In the genomic region with DNA sequence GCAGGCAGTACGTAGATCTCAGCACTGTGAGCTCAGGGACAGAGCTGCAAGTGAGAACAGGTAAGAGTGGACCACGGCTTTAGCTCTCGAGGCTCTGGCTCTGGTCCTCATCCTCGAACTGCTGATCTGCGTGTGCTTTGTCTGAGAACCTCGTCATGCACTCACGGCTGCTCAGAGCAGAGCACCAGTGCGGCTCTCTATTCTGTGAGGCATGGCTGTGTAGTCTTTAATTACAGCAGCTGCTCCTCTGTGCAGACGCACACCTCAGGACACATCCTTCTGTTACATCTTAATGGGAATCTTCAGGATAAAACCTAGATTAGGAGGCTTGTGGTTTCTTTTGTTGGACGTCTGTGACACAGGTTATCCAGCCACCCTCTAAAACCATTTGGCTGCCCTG, we compare ENCODE assay signal across 27 mouse cellular contexts.
DNase-seq lines count a peak whose midpoint lies in the region; ATAC-seq and TF ChIP-seq lines count a peak whose summit lies in the region.
"Had no signal": no experiment of that assay in that cellular context is flagged by ENCODE, and none has a peak within 500 bp of the region (broad histone marks: within the 10 kb centered on the region; RNA-seq: fewer than 3 reads in every experiment).

No protein-coding gene starts in this region.

- no peak overlapping the region for H3K9ac ChIP-seq in hindbrain, embryonic 13.5 days
- H3K9ac ChIP-seq in hindbrain, embryonic 12.5 days: no peak overlapping the region
- H3K9ac ChIP-seq in hindbrain, embryonic 16.5 days (ENCODE audit: low read depth, low read length): no peak overlapping the region
- H3K9ac ChIP-seq in hindbrain, postnatal 0 days (replicated peaks; ENCODE audit: low read length): no peak overlapping the region
- no peak overlapping the region for H3K9ac ChIP-seq in midbrain, embryonic 15.5 days
- H3K9ac ChIP-seq in midbrain, embryonic 11.5 days (ENCODE audit: low read length): no peak overlapping the region
- H3K9ac ChIP-seq: heart, embryonic 13.5 days; intestine, embryonic 15.5 days had no signal

- no peak for DNase-seq in hindbrain, postnatal 0 days (ENCODE audit: low spot score)
- no peak for DNase-seq in midbrain, embryonic 11.5 days (ENCODE audit: low spot score, missing footprints)
- no peak for DNase-seq in embryonic facial prominence, embryonic 10.5 days (ENCODE audit: low spot score)
- DNase-seq in layer of hippocampus, adult 18-20 months (ENCODE audit: low spot score in 2 of 2): no peak
- DNase-seq: adrenal gland, adult 2 months; adrenal gland, postnatal 14 days; B cell, adult 2 months; cerebellum, adult 11 months; cerebellum, adult 2 months; cerebellum, adult 9-11 months; cerebellum, postnatal 25 days; gastrocnemius, postnatal 25 days; heart, adult 18-20 months; heart, postnatal 14 days; heart, postnatal 4 days; kidney, adult 11 months had no signal

- no peak for TF ChIP-seq CTCF in hindbrain, postnatal 0 days (IDR thresholded peaks at IDR 0.05; ENCODE audit: low read depth)

- H3K4me1 ChIP-seq in hindbrain, embryonic 13.5 days (replicated peaks): peaks cover 4% of the 10 kb centered on the region; the same call in 1 of the 2 replicates
- H3K4me1 ChIP-seq in hindbrain, embryonic 12.5 days: peaks cover 3% of the 10 kb centered on the region; the same call in 1 of the 2 replicates
- no peaks in the 10 kb centered on the region for H3K4me1 ChIP-seq in hindbrain, embryonic 16.5 days (ENCODE audit: control insufficient read depth, insufficient read depth, low read depth, low read length)
- H3K4me1 ChIP-seq in hindbrain, postnatal 0 days (ENCODE audit: insufficient read depth, low read length): no peaks in the 10 kb centered on the region; the same call in 1 of the 2 replicates
- peaks cover 3% of the 10 kb centered on the region; the same call in 1 of the 2 replicates for H3K4me1 ChIP-seq in midbrain, embryonic 15.5 days
- H3K4me1 ChIP-seq in midbrain, embryonic 11.5 days (ENCODE audit: control insufficient read depth, insufficient read depth, low read length): no peaks in the 10 kb centered on the region
- H3K4me1 ChIP-seq in embryonic facial prominence, embryonic 10.5 days: peaks cover 6% of the 10 kb centered on the region
- H3K4me1 ChIP-seq: intestine, embryonic 15.5 days had no signal

- no peaks in the 10 kb centered on the region for H3K36me3 ChIP-seq in hindbrain, embryonic 13.5 days
- H3K36me3 ChIP-seq in hindbrain, embryonic 12.5 days: no peaks in the 10 kb centered on the region
- no peaks in the 10 kb centered on the region for H3K36me3 ChIP-seq in hindbrain, embryonic 16.5 days (ENCODE audit: control insufficient read depth, insufficient read depth, low read length)
- H3K36me3 ChIP-seq in hindbrain, postnatal 0 days (ENCODE audit: insufficient read depth, low read length): no peaks in the 10 kb centered on the region
- no peaks in the 10 kb centered on the region for H3K36me3 ChIP-seq in midbrain, embryonic 15.5 days (replicated peaks)
- no peaks in the 10 kb centered on the region for H3K36me3 ChIP-seq in midbrain, embryonic 11.5 days (ENCODE audit: control insufficient read depth, insufficient read depth, low read length)
- peaks cover 9% of the 10 kb centered on the region for H3K36me3 ChIP-seq in embryonic facial prominence, embryonic 10.5 days (replicated peaks)
- H3K36me3 ChIP-seq: intestine, embryonic 15.5 days had no signal

- WGBS in hindbrain, embryonic 13.5 days: 76% methylated on average over 10 of the region's 10 CpGs
- WGBS in hindbrain, embryonic 12.5 days: 89% methylated on average over 10 of the region's 10 CpGs
- WGBS in hindbrain, embryonic 16.5 days: 69% methylated on average over 10 of the region's 10 CpGs
- WGBS in hindbrain, postnatal 0 days: 71% methylated on average over 10 of the region's 10 CpGs
- WGBS in midbrain, embryonic 15.5 days: 70% methylated on average over 10 of the region's 10 CpGs
- WGBS in midbrain, embryonic 11.5 days: 82% methylated on average over 10 of the region's 10 CpGs
- 87% methylated on average over 10 of the region's 10 CpGs for WGBS in embryonic facial prominence, embryonic 10.5 days

- no peak overlapping the region for H3K4me2 ChIP-seq in hindbrain, embryonic 13.5 days
- H3K4me2 ChIP-seq in hindbrain, embryonic 12.5 days (replicated peaks): no peak overlapping the region
- no peak overlapping the region for H3K4me2 ChIP-seq in hindbrain, embryonic 16.5 days (ENCODE audit: low read length)
- no peak overlapping the region for H3K4me2 ChIP-seq in hindbrain, postnatal 0 days (ENCODE audit: low read depth, low read length)
- no peak overlapping the region for H3K4me2 ChIP-seq in midbrain, embryonic 15.5 days
- no peak overlapping the region for H3K4me2 ChIP-seq in midbrain, embryonic 11.5 days
- H3K4me2 ChIP-seq: heart, embryonic 13.5 days; intestine, embryonic 15.5 days had no signal

- no peaks in the 10 kb centered on the region for H3K9me3 ChIP-seq in hindbrain, embryonic 13.5 days
- H3K9me3 ChIP-seq in hindbrain, embryonic 12.5 days (replicated peaks): no peaks in the 10 kb centered on the region
- no peaks in the 10 kb centered on the region for H3K9me3 ChIP-seq in hindbrain, embryonic 16.5 days (ENCODE audit: control insufficient read depth, low read length)
- H3K9me3 ChIP-seq in hindbrain, postnatal 0 days (ENCODE audit: low read length): no peaks in the 10 kb centered on the region
- H3K9me3 ChIP-seq in midbrain, embryonic 15.5 days: no peaks in the 10 kb centered on the region
- H3K9me3 ChIP-seq in midbrain, embryonic 11.5 days (ENCODE audit: control insufficient read depth, low read length): no peaks in the 10 kb centered on the region
- H3K9me3 ChIP-seq in embryonic facial prominence, embryonic 10.5 days: no peaks in the 10 kb centered on the region
- H3K9me3 ChIP-seq: forebrain, embryonic 10.5 days; heart, embryonic 10.5 days; heart, embryonic 13.5 days; intestine, embryonic 15.5 days had no signal

- no peak overlapping the region for H3K4me3 ChIP-seq in hindbrain, embryonic 13.5 days
- no peak overlapping the region for H3K4me3 ChIP-seq in hindbrain, embryonic 12.5 days
- H3K4me3 ChIP-seq in hindbrain, embryonic 16.5 days (ENCODE audit: low read length): no peak overlapping the region
- no peak overlapping the region for H3K4me3 ChIP-seq in hindbrain, postnatal 0 days (ENCODE audit: low read length)
- H3K4me3 ChIP-seq in midbrain, embryonic 15.5 days: no peak overlapping the region
- no peak overlapping the region for H3K4me3 ChIP-seq in midbrain, embryonic 11.5 days (ENCODE audit: low read depth, low read length)
- no peak overlapping the region for H3K4me3 ChIP-seq in embryonic facial prominence, embryonic 10.5 days
- H3K4me3 ChIP-seq: forebrain, embryonic 10.5 days; heart, embryonic 10.5 days; heart, embryonic 13.5 days; intestine, embryonic 15.5 days had no signal

- H3K27ac ChIP-seq in hindbrain, embryonic 13.5 days: no peak overlapping the region
- H3K27ac ChIP-seq in hindbrain, embryonic 12.5 days: no peak overlapping the region
- H3K27ac ChIP-seq in hindbrain, embryonic 16.5 days (ENCODE audit: low read depth, low read length): no peak overlapping the region
- no peak overlapping the region for H3K27ac ChIP-seq in hindbrain, postnatal 0 days
- no peak overlapping the region for H3K27ac ChIP-seq in midbrain, embryonic 15.5 days
- H3K27ac ChIP-seq in midbrain, embryonic 11.5 days (ENCODE audit: low read depth, low read length): no peak overlapping the region
- H3K27ac ChIP-seq in embryonic facial prominence, embryonic 10.5 days (replicated peaks): peak overlapping the region; percentile 19; the same call in 1 of the 2 replicates
- H3K27ac ChIP-seq: forebrain, embryonic 10.5 days; heart, embryonic 10.5 days; heart, embryonic 13.5 days; intestine, embryonic 15.5 days had no signal

- no peaks in the 10 kb centered on the region for H3K27me3 ChIP-seq in hindbrain, embryonic 13.5 days
- H3K27me3 ChIP-seq in hindbrain, embryonic 12.5 days: no peaks in the 10 kb centered on the region
- H3K27me3 ChIP-seq in hindbrain, embryonic 16.5 days (replicated peaks; ENCODE audit: control insufficient read depth, insufficient read depth, low read length): no peaks in the 10 kb centered on the region
- H3K27me3 ChIP-seq in hindbrain, postnatal 0 days (ENCODE audit: insufficient read depth, low read length): no peaks in the 10 kb centered on the region
- no peaks in the 10 kb centered on the region for H3K27me3 ChIP-seq in midbrain, embryonic 15.5 days (replicated peaks)
- no peaks in the 10 kb centered on the region for H3K27me3 ChIP-seq in midbrain, embryonic 11.5 days (ENCODE audit: control insufficient read depth, insufficient read depth, low read length)
- H3K27me3 ChIP-seq in embryonic facial prominence, embryonic 10.5 days (replicated peaks; ENCODE audit: low read depth, poor library complexity, severe bottlenecking): no peaks in the 10 kb centered on the region
- H3K27me3 ChIP-seq: CH12.LX; heart, embryonic 13.5 days; intestine, embryonic 15.5 days; Patski had no signal

- ATAC-seq in hindbrain, embryonic 13.5 days (ENCODE audit: low FRiP score): 0 out of 2 replicates have a peak, but pooled peaks have one; percentile 57
- no peak for ATAC-seq in hindbrain, embryonic 12.5 days (ENCODE audit: low FRiP score)
- peak; percentile 58; the same call in 1 of the 2 replicates for ATAC-seq in hindbrain, embryonic 16.5 days
- no peak for ATAC-seq in hindbrain, postnatal 0 days
- ATAC-seq in midbrain, embryonic 15.5 days (replicated peaks): peak; percentile 37; the same call in 1 of the 2 replicates
- no peak for ATAC-seq in midbrain, embryonic 11.5 days (ENCODE audit: low FRiP score)
- ATAC-seq: forebrain, embryonic 14.5 days; intestine, embryonic 15.5 days; Patski had no signal

Comparison
In these comparisons a context has a peak if more than half of its experiments do, and no peak if none do; other contexts are left out.
1. ATAC-seq: peak in hindbrain, embryonic 13.5 days (single experiment), hindbrain, embryonic 16.5 days (single experiment) and midbrain, embryonic 15.5 days (single experiment); none in hindbrain, embryonic 12.5 days (single experiment), hindbrain, postnatal 0 days (single experiment) and midbrain, embryonic 11.5 days (single experiment).